ENCODE assay signal across 19 mouse cellular contexts in the genomic region with DNA sequence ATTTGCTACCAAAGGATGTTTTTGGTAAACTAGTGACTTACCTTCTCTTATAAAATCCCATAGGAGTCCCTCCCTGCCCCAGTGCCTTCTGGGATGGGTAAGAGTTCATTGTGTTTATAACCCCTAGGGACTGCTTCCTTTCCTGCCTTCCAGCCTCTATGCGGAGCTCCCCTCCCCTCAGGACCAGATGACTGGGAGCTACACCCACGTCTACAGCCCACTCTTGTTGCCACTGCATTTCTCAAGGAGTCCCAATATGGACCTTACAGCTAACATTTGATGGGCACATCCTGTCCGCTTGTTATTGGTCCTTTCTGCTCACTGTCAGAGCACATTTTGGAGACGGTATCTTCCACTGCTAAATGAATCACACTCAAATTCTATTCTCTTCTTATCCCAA. TPM values are rescaled to one million over a fixed set of nuclear protein-coding genes. Genes with fewer than 3 reads are reported as not detected.
"Had no signal": no experiment of that assay in that cellular context is flagged by ENCODE, and none has a peak within 500 bp of the region (broad histone marks: within the 10 kb centered on the region; RNA-seq: fewer than 3 reads in every experiment).

No protein-coding gene starts in this region.

- H3K4me3 ChIP-seq: intestine, embryonic 15.5 days; limb, embryonic 12.5 days; liver, embryonic 13.5 days; myocyte; neural tube, embryonic 15.5 days; stomach, embryonic 15.5 days had no signal

- H3K4me1 ChIP-seq: intestine, embryonic 15.5 days; limb, embryonic 12.5 days; liver, embryonic 13.5 days; neural tube, embryonic 15.5 days; stomach, embryonic 15.5 days had no signal

- DNase-seq: kidney, adult 18-20 months; kidney, postnatal 10 days; kidney, postnatal 4 days; liver; liver, embryonic 13.5 days; lung, adult 18-20 months; midbrain, embryonic 14.5 days; thymus, postnatal 36 days had no signal

- H3K27ac ChIP-seq: intestine, embryonic 15.5 days; limb, embryonic 12.5 days; liver, embryonic 13.5 days; neural tube, embryonic 15.5 days; stomach, embryonic 15.5 days had no signal

RNA-seq across cellular contexts. Expression of a gene that starts 36.1 kb away (rescaled TPM):
- total RNA-seq: megakaryocyte progenitor cell, adult 5-6 weeks had no signal
- polyA plus RNA-seq: intestine, embryonic 15.5 days; kidney, embryonic 14.5 days; limb, embryonic 12.5 days; liver, embryonic 13.5 days; lung, embryonic 16.5 days; midbrain, embryonic 14.5 days; myocyte; neural tube, embryonic 11.5 days; neural tube, embryonic 15.5 days; spleen, adult 2 months; stomach, embryonic 15.5 days; thymus, postnatal 0 days had no signal
